Mouse (Mus musculus): ENCODE measurements around the gene Med29. TPM values are rescaled to one million over a fixed set of nuclear protein-coding genes. Genes with fewer than 3 reads are reported as not detected.

Med29 gene
- total and polyA plus RNA-seq, 2 experiments from 2014 or later, result 45.8 to 51.4 TPM

GRCm38 (mm10) chr7:28382347-28382951, 10.1 kb downstream of the Med29 start:
- H3K36me3 ChIP-seq (replicated peaks; ENCODE audit: control insufficient read depth, insufficient read depth, low read length), result peaks cover 22% of the 10 kb centered on the region
- H3K27ac ChIP-seq (ENCODE audit: low read depth), result peak overlapping the region; percentile 100
- 0 out of 2 replicates have a peak overlapping the region, but pooled peaks have one; percentile 76 for H3K9ac ChIP-seq (replicated peaks; ENCODE audit: low read depth, low read length)
- TF ChIP-seq EP300 (IDR thresholded peaks at IDR 0.05; ENCODE audit: low read depth) (no peak), CTCF (IDR thresholded peaks at IDR 0.05; ENCODE audit: low read depth) (no peak)
- 0 out of 2 replicates have a peak, but pooled peaks have one; percentile 7 for ATAC-seq (ENCODE audit: insufficient read depth, low read depth)
- peak overlapping the region; percentile 81 for H3K4me2 ChIP-seq (ENCODE audit: low read depth, low read length)
- DNase-seq (ENCODE audit: low spot score), result peak; percentile 54
- no peaks in the 10 kb centered on the region for H3K9me3 ChIP-seq (replicated peaks; ENCODE audit: control insufficient read depth, low read length)
- H3K4me1 ChIP-seq (ENCODE audit: control insufficient read depth, insufficient read depth), result peaks cover 42% of the 10 kb centered on the region
- 27% methylated on average over 10 of the region's 12 CpGs for WGBS
- no peaks in the 10 kb centered on the region for H3K27me3 ChIP-seq (ENCODE audit: control insufficient read depth, insufficient read depth, low read length)
- peak overlapping the region; percentile 48 for H3K4me3 ChIP-seq (ENCODE audit: low read depth, low read length)

- TF ChIP-seq CTCF (IDR thresholded peaks at IDR 0.05; ENCODE audit: low read depth), result no peak
- peak; percentile 96 for TF ChIP-seq EP300 (IDR thresholded peaks at IDR 0.05; ENCODE audit: low read depth)
- Histone ChIP-seq H3K9ac (replicated peaks; ENCODE audit: low read depth, low read length) (peak overlapping the region; percentile 76), H3K36me3 (replicated peaks; ENCODE audit: control insufficient read depth, insufficient read depth, low read length) (peaks cover 27% of the 10 kb centered on the region), H3K27ac (ENCODE audit: low read depth) (peak overlapping the region; percentile 100), H3K4me3 (ENCODE audit: low read depth, low read length) (peak overlapping the region; percentile 48), H3K4me1 (ENCODE audit: control insufficient read depth, insufficient read depth) (peaks cover 48% of the 10 kb centered on the region), H3K9me3 (replicated peaks; ENCODE audit: control insufficient read depth, low read length) (no peaks in the 10 kb centered on the region), H3K4me2 (ENCODE audit: low read depth, low read length) (peak overlapping the region; percentile 81), H3K27me3 (ENCODE audit: control insufficient read depth, insufficient read depth, low read length) (no peaks in the 10 kb centered on the region)
- ATAC-seq (ENCODE audit: insufficient read depth, low read depth) (peak; percentile 76), DNase-seq (ENCODE audit: low spot score) (peak; percentile 92)
- WGBS, result under 1% methylated on average over 20 of the region's 20 CpGs
These were observed 10.6 kb downstream of the Med29 start for GRCm38 (mm10) chr7:28381938-28382337.

GRCm38 (mm10) chr7:28381017-28381790, 11.3 kb downstream of the Med29 start:
- DNase-seq (ENCODE audit: low spot score) (peak; percentile 89), ATAC-seq (ENCODE audit: insufficient read depth, low read depth) (peak; percentile 45)
- Histone ChIP-seq H3K4me3 (ENCODE audit: low read depth, low read length) (peak overlapping the region; percentile 48), H3K27ac (ENCODE audit: low read depth) (peak overlapping the region; percentile 100), H3K9me3 (replicated peaks; ENCODE audit: control insufficient read depth, low read length) (no peaks in the 10 kb centered on the region), H3K4me1 (ENCODE audit: control insufficient read depth, insufficient read depth) (peaks cover 54% of the 10 kb centered on the region), H3K9ac (replicated peaks; ENCODE audit: low read depth, low read length) (peak overlapping the region; percentile 76), H3K4me2 (ENCODE audit: low read depth, low read length) (peak overlapping the region; percentile 81), H3K27me3 (ENCODE audit: control insufficient read depth, insufficient read depth, low read length) (no peaks in the 10 kb centered on the region), H3K36me3 (replicated peaks; ENCODE audit: control insufficient read depth, insufficient read depth, low read length) (peaks cover 28% of the 10 kb centered on the region)
- WGBS, result 3% methylated on average over 30 of the region's 30 CpGs
- TF ChIP-seq CTCF (IDR thresholded peaks at IDR 0.05; ENCODE audit: low read depth) (no peak), EP300 (IDR thresholded peaks at IDR 0.05; ENCODE audit: low read depth) (peak; percentile 81)

- H3K9me3 ChIP-seq (replicated peaks; ENCODE audit: control insufficient read depth, low read length), result no peaks in the 10 kb centered on the region
These were observed 12.1 kb downstream of the Med29 start, which contains the start of gene Zfp36 for GRCm38 (mm10) chr7:28380237-28381016. Gene Zfp36, minus strand, starts transcription at chr7:28380253.

More at GRCm38 (mm10) chr7:28380237-28381016, 12.1 kb downstream of the Med29 start, which contains the start of gene Zfp36:
- no peak for TF ChIP-seq CTCF (IDR thresholded peaks at IDR 0.05; ENCODE audit: low read depth)
- TF ChIP-seq EP300 (IDR thresholded peaks at IDR 0.05; ENCODE audit: low read depth), result no peak
- WGBS, result 42% methylated on average over 17 of the region's 17 CpGs
- peaks cover 58% of the 10 kb centered on the region for H3K4me1 ChIP-seq (ENCODE audit: control insufficient read depth, insufficient read depth)
- DNase-seq (ENCODE audit: low spot score) (no peak), ATAC-seq (ENCODE audit: insufficient read depth, low read depth) (no peak)
- peak within 1 kb of the TSS; percentile 100 for H3K27ac ChIP-seq (ENCODE audit: low read depth)
- peak within 1 kb of the TSS; percentile 89 for H3K4me3 ChIP-seq (ENCODE audit: low read depth, low read length)
- peak within 1 kb of the TSS; percentile 95 for H3K9ac ChIP-seq (replicated peaks; ENCODE audit: low read depth, low read length)
- peaks cover 21% of the 10 kb centered on the region for H3K36me3 ChIP-seq (replicated peaks; ENCODE audit: control insufficient read depth, insufficient read depth, low read length)
- peak within 1 kb of the TSS; percentile 95 for H3K4me2 ChIP-seq (ENCODE audit: low read depth, low read length)
- H3K27me3 ChIP-seq (ENCODE audit: control insufficient read depth, insufficient read depth, low read length), result no peaks in the 10 kb centered on the region
